Mouse (Mus musculus) C2C12 (cell line): ENCODE data around the gene Tsen2. TPM values are rescaled to one million over a fixed set of nuclear protein-coding genes. Genes with fewer than 3 reads are reported as not detected.

Source experiments
- H3K27me3 ChIP-seq: one replicate; pipeline ENCODE4 v1.6.1; 2011; ENCODE audit not compliant: control insufficient read depth, insufficient read depth, insufficient read length
- H3K36me3 ChIP-seq: one replicate; pipeline ENCODE4 v1.6.1; 2011; ENCODE audit not compliant: control insufficient read depth, insufficient read depth
- H3K4me3 ChIP-seq: one replicate; pipeline ENCODE4 v1.5.1; 2011; ENCODE audit warnings: mild to moderate bottlenecking, control low read depth; ENCODE audit not compliant: poor library complexity, insufficient read depth, severe bottlenecking
- H3K79me2 ChIP-seq: one replicate; pipeline ENCODE4 v1.6.1; 2011; ENCODE audit not compliant: control insufficient read depth, insufficient read depth
- H3K79me3 ChIP-seq: one replicate; pipeline ENCODE4 v1.6.1; 2011; ENCODE audit warnings: low read depth, control low read depth
- H3ac ChIP-seq: one replicate; pipeline ENCODE3; 2011; ENCODE audit warnings: low read depth; ENCODE audit not compliant: control insufficient read depth, insufficient read length
- CEBPB ChIP-seq: IDR thresholded peaks from one replicate; pipeline ENCODE4 v1.6.1; 2011; ENCODE audit warnings: low read depth, mild to moderate bottlenecking, control low read depth, moderate library complexity
- CTCF ChIP-seq: IDR thresholded peaks from one replicate; pipeline ENCODE4 v1.5.1; 2011; ENCODE audit not compliant: control insufficient read depth, insufficient read depth, insufficient read length
- FOSL1 ChIP-seq: IDR thresholded peaks from one replicate; pipeline ENCODE4 v1.8.0; 2011; ENCODE audit warnings: mild to moderate bottlenecking, low read length; ENCODE audit not compliant: poor library complexity, insufficient read depth, severe bottlenecking
- MAX ChIP-seq: IDR thresholded peaks from one replicate; pipeline ENCODE4 v1.6.1; 2011; ENCODE audit warnings: mild to moderate bottlenecking, control low read depth
- MYOD1 ChIP-seq: IDR thresholded peaks from one replicate; pipeline ENCODE4 v1.6.1; 2011; ENCODE audit warnings: low read depth; ENCODE audit not compliant: control insufficient read depth, insufficient read length
- MYOG ChIP-seq: IDR thresholded peaks from one replicate; pipeline ENCODE4 v1.6.1; 2011; ENCODE audit not compliant: control insufficient read depth, insufficient read length; ENCODE audit errors: extremely low read depth
- USF1 ChIP-seq: IDR thresholded peaks from one replicate; pipeline ENCODE4 v1.6.1; 2011; ENCODE audit warnings: low read depth, mild to moderate bottlenecking, control low read depth, moderate library complexity
- polyA plus RNA-seq: library from polyadenylated mRNA; unstranded; fragments of >200 nt; fragmentation: generic; extraction: Trizol; gene quantifications from one replicate; pipeline ENCODE4 v1.2.1, GENCODE M21; 2012; ENCODE audit warnings: missing spikeins

Gene Tsen2
- polyA plus RNA-seq, 1 experiment: 16.8 TPM

- no peak for TF ChIP-seq CTCF
- TF ChIP-seq CEBPB: no peak
- no peak for TF ChIP-seq MYOG
- no peak for TF ChIP-seq MAX
- TF ChIP-seq USF1: no peak
- no peak for TF ChIP-seq MYOD1
- no peak for TF ChIP-seq FOSL1
- Histone ChIP-seq H3K36me3 (peaks cover 27% of the 10 kb centered on the region), H3K4me3 (no peak overlapping the region), H3K27me3 (no peaks in the 10 kb centered on the region), H3ac (no peak overlapping the region), H3K79me2 (no peaks in the 10 kb centered on the region), H3K79me3 (no peaks in the 10 kb centered on the region)
Measured at GRCm38 (mm10) chr6:115574171-115574570, 29.7 kb downstream of the Tsen2 start.

GRCm38 (mm10) chr6:115577407-115577806 is 32.9 kb downstream of the Tsen2 start:
- Histone ChIP-seq H3K36me3 (peaks cover 23% of the 10 kb centered on the region), H3K27me3 (no peaks in the 10 kb centered on the region), H3K79me3 (no peaks in the 10 kb centered on the region), H3K4me3 (no peak overlapping the region), H3K79me2 (no peaks in the 10 kb centered on the region), H3ac (no peak overlapping the region)
- TF ChIP-seq MYOG (no peak), FOSL1 (no peak), USF1 (no peak), CEBPB (no peak), MAX (no peak)

- Histone ChIP-seq H3K79me2 (no peaks in the 10 kb centered on the region), H3K4me3 (no peak overlapping the region), H3K79me3 (no peaks in the 10 kb centered on the region), H3ac (no peak overlapping the region), H3K36me3 (peaks cover 23% of the 10 kb centered on the region), H3K27me3 (no peaks in the 10 kb centered on the region)
- TF ChIP-seq MYOG: no peak
- no peak for TF ChIP-seq USF1
- TF ChIP-seq MAX: no peak
- TF ChIP-seq MYOD1: no peak
- TF ChIP-seq CEBPB: no peak
- TF ChIP-seq FOSL1: no peak
- TF ChIP-seq CTCF: no peak
Measured at GRCm38 (mm10) chr6:115577941-115578340, 33.5 kb downstream of the Tsen2 start.

- Histone ChIP-seq H3K36me3 (peaks cover 21% of the 10 kb centered on the region), H3ac (no peak overlapping the region), H3K27me3 (no peaks in the 10 kb centered on the region), H3K79me3 (no peaks in the 10 kb centered on the region), H3K4me3 (no peak overlapping the region), H3K79me2 (no peaks in the 10 kb centered on the region)
- TF ChIP-seq MYOG (no peak), CTCF (no peak), USF1 (no peak), FOSL1 (no peak), MAX (no peak), CEBPB (no peak), MYOD1 (no peak)
Measured at GRCm38 (mm10) chr6:115580810-115581209, 36.3 kb downstream of the Tsen2 start.

- Histone ChIP-seq H3K4me3 (no peak overlapping the region), H3K36me3 (peaks cover 7% of the 10 kb centered on the region), H3K79me3 (no peaks in the 10 kb centered on the region), H3K79me2 (no peaks in the 10 kb centered on the region), H3K27me3 (no peaks in the 10 kb centered on the region), H3ac (no peak overlapping the region)
- no peak for TF ChIP-seq MAX
- TF ChIP-seq MYOD1: no peak
- no peak for TF ChIP-seq CEBPB
- TF ChIP-seq USF1: no peak
- no peak for TF ChIP-seq FOSL1
Measured at GRCm38 (mm10) chr6:115582328-115583115, 38.1 kb downstream of the Tsen2 start.
